Mouse (Mus musculus): ENCODE data around the gene Abcc5.
A peak's percentile ranks its signal among the peaks of the same experiment; 100 is the strongest.

Gene Abcc5

DNA sequence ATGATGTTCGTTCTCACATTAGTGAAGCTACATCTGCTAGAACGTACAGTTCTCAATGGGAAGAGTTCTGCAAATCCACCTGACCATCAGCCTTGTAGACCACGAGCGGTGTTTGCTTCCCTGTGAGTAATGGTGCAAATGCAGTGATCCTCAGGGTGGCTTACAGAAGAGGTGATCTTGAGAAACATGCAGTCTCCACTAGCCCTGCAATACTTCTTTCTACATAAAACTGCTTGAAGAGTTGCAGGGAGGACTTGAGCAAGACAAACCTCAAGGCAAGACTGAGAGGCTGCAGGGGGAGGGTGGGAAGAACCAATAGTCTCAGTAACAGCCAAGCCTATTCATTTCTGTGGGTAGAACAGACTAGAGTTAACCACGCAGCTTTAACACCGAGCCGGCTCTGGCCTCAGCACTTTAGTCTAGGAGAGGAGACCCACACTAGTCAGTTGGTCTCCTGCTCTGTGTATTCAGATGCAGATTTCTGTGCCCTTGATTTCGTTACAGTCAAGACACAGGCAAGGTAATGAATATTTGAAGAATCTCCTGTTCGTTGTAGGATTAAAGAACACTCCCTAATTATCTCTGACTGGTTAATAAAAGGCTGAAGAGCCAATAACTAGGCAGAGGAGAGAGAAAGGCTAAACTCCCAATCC is 66.4 kb downstream of the Abcc5 start:
- no peak for DNase-seq (ENCODE audit: low spot score)

DNA sequence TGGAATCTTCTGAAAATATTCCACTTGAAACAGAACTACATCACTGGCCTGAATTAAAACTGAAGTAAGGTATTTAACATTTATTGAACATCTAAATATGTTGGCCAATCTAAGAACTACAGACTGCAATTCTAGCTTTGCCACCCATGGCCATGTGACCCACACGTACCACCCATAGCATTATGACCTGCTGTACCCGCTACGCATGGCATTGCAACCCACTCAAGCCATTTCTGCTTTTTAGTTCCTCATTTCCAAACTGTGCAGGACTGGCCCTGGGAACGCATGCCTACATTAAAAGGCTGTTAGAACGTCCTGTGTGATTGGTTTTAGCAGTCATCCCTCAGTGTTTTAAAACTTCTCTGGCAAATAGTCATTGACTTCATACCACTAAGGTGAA is 68.4 kb downstream of the Abcc5 start:
- no peak for DNase-seq (ENCODE audit: low spot score)

DNA sequence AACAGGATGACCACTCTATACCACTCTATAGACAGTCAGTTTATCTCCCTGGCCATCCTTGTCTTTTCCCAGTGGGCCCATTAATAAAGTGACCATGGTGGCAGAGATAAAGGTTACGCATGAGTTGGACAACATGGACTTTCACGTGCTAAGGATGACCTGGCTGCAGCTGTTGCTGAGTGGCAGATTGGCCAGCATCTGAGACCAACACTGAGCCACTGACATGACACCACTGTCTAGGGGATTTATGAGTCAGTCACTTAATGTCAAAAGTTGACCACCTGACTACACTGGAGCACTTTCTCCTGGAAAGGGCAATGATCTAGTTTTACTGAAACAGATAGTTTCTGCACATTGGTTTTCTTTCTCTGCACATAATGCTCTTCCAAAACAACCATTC is 71.4 kb downstream of the Abcc5 start:
- DNase-seq (ENCODE audit: low spot score): no peak

DNA sequence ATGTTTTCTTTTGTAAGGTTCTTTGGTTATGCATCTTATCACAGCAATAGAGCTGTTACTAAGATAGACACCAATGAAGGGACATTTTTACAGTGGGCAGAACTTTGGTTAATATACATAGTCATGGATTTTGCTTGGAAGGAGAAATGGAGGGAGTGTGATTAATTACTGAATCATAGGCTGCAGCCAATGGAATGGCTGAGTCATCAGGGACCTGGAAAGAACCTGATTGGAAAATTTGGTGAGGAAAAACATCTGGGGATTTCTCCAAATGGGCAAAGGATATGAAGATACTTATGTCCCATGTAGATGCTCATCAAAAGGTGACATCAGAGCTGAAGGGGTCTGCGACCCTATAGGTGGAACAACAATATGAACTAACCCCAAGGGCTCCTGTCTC is 72.2 kb downstream of the Abcc5 start:
- no peak for DNase-seq (ENCODE audit: low spot score)

DNA sequence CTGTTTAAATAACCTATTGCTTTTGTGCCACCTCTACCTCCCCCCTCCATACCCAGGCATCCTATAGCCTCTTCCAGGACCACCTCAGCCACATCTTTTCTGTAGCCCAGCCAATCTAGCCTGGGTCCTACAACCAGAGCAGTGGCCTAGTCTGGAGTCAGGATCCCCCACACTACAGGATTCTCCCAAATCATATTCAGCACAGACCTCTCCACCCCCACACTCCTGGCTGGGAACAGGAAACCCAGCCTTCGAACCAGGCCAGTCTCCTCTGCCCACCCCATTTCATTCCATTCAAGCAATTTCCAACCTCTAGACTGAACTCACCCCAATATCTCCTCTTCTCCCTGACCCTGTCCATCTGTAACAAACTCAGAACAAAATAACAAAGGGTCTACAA is 80.7 kb downstream of the Abcc5 start:
- DNase-seq (ENCODE audit: low spot score): no peak

DNA sequence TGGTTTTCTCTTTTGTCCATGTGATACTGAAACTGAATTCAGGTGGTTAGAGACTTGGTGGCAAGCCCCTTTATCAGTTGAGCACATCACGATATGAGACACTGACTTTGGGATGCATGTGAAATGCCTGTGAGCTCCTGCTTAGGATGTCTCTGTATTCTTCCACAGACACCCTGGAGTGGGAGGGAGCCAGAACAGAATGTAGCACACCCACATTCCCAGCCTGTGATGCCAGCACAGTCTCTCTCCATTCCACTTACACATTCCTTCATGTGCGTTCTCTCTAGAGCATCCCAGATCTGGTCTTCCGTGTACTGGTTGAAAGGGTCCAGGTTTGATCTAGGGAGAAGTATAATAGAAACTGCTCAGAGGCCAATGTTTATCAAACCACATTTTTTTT is 87.6 kb downstream of the Abcc5 start:
- no peak for DNase-seq (ENCODE audit: low spot score)

DNA sequence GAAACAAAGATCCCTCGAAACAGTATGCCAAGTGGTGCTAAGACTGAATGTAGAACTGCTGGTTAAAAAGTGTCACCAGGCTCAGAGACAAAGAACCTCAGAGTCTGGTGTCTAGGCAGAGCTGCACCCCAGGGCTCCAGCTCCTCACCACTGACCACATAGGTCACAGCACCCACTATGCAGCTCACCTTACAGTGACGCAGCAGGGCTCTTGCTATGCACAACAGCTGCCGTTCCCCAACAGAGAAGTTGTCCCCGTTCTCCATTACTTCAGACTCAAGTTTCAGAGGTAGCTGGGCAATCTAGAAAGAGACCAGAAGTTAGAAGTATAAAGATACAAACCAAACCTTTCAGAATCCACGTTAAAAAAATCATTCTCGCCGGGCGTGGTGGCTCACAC is 91.3 kb downstream of the Abcc5 start:
- DNase-seq (ENCODE audit: low spot score): no peak

DNA sequence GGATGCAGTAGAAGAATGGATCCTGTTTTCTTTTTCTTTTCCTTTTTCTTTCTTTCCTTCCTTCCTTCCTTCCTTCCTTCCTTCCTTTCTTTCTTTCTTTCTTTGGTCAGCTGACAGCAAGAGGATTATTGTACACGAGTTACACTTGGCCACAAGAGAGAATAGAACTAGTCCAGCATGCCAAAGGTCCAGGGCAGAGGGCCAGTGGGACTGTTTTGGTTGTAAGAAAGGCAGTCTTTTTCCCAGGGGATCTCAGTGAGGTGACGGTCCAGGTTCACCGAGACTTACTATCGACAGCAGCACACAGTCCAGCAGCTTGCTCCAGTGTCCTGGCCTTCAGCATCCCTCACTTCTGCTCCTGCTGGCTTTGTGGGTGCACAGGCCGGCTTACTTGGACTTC is 97.9 kb downstream of the Abcc5 start:
- no peak for DNase-seq (ENCODE audit: low spot score)

DNA sequence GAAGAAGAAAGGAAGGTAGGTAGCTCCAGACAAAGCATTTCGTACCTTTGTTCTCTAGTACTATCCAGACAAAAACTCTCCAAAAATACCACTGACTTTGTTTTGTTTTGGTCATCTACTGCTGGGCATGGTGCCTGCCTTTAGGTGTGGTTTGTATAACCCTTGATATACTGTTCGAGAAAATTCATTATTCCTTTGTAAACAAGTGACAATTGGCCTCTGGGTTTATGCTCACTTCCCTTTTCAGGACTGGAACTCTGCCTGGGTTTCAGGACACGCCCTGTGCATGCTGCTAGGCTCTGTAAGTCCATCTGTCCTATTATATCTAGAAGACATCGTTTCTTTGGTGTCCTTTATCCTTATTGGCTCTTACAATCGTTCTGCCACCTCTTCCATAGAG is 100.9 kb downstream of the Abcc5 start, which contains the start of gene Cyp2ab1:
Cyp2ab1 (minus strand) TSS at position 119 of the 400 bp plus-strand sequence.
- no peak for DNase-seq (ENCODE audit: low spot score)

DNA sequence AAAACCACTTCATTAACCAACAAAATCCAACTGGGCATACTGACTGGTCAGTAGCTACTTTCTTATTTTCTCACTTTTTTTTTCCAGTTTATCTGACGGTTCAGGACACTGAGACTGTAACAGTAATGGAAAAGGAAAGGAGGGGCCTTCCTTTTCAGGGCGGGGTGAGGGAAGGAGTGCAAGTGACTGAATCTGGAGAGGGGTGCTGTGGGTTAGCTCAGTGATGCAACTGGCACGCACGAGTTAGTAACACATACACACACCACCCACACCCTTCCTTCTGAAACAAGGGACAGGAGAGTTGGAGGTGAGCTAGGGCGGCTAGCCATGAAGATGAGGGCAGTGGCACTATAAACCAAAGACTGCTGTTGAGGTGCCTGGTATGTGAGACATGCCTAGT is 102.3 kb downstream of the Abcc5 start:
- no peak for DNase-seq (ENCODE audit: low spot score)

DNA sequence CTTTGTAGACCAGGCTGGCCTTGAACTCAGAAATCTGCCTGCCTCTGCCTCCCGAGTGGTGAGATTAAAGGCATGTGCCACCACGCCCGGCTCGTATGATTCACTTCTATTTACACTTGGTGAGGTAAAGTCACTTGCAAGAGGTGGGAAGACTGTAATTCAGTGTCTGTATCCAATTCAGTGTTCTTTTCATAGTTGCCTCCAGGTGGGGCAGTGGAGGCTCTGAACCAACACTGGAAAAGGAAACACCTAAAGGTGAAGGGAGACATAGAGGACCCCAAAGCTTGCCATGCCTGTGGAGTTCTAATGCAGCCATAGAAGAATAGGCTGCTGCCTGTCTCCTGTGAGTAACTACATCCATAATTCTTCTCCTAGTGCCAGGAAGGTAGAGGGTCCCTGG is 103.9 kb downstream of the Abcc5 start:
- DNase-seq (ENCODE audit: low spot score): no peak

DNA sequence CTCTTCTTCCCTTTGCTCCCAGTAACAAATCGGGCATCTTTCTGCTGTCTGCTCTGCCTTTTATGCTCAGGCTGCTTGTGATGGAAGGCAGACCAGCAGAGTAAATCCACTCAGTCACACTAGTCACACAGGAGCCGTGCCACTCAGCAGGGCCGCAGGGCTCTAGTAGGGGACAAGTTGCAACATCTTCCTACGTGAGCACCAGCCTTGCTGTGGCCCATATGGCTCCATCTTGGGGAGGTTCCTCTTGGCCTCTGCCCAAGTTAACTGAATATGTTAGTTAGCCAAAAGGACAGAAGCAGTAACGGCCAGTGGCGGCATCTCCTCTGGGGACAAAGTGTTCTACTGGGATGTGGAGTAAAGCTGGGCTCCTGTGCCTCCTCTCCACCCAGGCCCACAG is 109.4 kb downstream of the Abcc5 start:
- DNase-seq (ENCODE audit: low spot score): no peak

DNA sequence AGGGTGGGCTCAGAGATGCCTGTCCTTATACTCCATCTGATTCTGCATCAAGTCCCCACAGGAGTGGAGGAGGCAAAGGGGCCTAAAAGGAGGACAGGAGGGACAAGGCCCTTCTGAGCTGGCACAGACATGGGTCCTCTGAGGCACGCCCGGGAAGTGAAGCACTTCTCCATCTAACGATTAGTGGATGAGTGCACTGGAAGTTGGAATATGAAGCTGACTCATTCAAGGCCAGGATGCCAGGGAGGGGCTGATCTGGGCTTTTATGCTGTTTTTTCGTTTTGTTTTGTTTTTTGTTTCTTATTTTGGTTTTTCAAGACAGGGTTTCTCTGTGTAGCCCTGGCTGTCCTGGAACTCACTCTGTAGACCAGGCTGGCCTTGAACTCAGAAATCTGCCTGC is 110.9 kb downstream of the Abcc5 start:
- DNase-seq (ENCODE audit: low spot score): no peak

DNA sequence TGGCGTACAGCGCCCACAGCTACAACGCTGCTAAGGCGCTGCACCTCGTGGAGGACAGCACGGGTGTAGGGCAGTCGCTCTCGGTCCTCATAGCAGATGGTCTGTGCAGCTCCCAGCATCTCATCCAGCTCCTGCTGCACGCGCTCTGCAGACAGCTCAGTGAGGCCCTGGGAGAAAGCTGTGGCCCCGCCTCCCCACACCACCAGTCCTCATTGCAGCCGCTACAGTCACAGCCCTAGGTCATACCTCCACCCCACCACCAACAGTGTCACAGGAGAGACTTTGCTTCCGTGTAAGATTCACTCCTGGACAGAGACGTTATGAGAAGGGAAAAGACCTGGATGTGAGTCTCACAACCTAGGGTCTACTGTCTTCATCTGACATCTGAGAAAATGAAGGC is 113.9 kb downstream of the Abcc5 start:
- no peak for DNase-seq (ENCODE audit: low spot score)

DNA sequence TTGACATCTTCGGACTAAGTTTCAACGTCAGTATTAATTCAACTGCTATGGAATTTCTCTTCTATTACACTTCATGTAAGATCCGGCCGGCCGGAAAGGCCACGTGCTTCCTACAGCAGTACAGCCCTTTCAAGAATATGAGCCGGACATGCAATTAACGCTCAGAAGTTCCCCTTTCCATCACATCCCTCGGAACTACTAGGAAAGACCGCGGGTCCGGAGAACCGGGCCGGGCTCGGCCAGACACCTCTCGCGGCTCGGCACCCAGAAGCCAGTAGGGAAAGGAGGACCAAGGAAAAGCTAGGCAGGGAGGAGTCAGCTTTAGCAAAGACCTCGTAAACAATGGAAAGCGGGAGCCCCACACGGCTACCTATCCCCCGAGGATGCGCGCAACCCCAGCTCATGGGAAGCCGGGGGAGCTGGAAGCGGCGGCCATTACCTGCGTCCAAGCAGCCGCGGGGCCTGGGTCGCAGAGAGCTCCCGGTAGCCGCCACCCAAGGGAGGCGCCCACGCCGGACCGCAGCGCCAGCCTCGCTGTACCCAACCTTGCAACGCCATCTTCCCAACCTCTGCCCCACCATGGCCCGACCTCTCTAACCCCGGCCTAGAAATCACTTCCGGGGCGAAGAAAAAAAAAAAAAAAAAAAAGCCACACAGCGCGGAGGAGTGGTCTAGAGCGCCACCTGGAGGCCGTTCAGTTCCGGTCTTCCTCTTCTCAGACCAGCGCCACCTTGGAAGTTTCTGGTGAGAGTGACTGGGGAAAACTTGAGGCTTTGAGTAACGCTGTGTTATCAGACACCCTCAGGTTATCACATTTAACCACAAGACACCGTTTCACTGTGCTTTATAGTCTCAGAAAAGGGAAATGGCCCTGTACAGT is 124.2 kb downstream of the Abcc5 start, which contains the start of gene Parl:
Parl (minus strand) TSS at position 618 of the 880 bp plus-strand sequence.
- peak; percentile 95 for DNase-seq (ENCODE audit: low spot score)

DNA sequence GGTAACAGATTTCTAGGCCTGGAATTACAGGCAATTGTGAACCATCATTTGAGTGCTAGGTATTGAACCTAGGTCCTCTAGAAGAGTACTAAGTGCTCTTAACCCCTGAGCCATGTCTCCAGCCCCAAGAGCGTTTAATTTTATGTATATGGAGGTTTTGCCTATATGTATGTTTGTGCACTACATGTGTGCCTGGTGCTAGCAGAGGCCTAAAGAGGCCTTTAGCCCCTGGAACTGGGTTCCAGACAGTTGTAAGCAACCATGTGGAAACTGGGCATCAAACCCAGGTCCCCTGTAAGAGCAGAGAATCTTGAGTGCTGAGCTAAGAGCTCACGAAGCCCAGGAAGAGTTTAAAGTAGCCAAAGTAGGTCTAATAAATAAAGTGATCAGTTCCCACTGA is 126.1 kb downstream of the Abcc5 start:
- no peak for DNase-seq (ENCODE audit: low spot score)
